Mouse (Mus musculus) layer of hippocampus, adult 9-11 months (tissue): Measurements from ENCODE around the gene Tnfrsf25.

Source experiments
- DNase-seq: peaks from one replicate; pipeline ENCODE4 v3.0.0; 2022

Tnfrsf25 gene

DNA sequence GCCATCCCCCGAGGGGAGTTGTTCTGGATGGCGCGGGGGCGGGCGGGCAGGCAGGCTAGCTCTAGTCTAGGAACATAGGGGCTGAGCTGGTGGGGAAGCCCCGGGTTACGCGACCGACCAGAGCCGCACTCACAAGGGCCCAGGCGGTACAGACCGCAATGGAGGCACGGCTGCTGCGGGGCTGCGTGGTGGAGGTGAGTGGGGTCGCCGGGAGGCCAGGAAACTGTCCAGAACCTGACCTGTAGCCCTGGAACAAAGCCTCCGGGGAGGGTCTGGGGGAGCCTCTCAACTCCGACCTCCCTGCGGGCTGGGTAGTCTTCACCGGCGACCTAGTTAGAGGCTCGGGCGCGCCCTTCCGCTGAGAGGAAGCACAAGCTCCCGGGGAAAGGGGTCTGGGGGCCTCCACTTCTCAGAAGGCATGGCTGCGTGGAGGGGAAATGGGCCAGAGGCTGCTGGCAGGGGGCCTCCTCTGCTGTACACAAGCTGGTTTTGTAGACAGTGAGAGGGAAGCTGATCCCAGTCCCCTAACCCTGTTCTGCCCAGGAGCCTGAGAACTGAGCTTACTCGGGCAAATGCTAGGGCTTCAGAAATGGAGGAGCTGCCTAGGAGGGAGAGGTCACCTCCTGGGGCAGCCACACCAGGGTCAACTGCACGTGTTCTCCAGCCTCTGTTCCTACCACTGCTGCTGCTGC is at the start of gene Tnfrsf25:
Gene Tnfrsf25, plus strand, starts transcription at position 14 of the 692 bp plus-strand sequence.
- no peak for DNase-seq

DNA sequence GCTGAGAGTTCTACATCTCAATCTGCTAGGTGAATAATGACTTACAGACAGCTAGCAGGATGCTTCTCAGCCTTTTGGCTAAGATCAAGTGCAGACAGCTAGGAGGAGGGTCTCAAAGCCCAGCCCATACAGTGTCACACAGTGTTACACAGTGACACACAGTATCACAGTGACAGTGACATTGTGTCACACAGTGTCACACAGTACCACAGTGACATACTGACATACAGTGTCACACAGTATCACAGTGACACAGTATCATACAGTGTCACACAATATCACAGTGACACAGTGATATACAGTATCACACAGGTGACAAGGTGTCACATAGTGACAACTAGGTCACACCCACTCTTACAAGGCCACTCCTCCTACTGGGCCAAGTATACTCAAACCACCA is 48.5 kb upstream of the Tnfrsf25 start:
- DNase-seq, result no peak

DNA sequence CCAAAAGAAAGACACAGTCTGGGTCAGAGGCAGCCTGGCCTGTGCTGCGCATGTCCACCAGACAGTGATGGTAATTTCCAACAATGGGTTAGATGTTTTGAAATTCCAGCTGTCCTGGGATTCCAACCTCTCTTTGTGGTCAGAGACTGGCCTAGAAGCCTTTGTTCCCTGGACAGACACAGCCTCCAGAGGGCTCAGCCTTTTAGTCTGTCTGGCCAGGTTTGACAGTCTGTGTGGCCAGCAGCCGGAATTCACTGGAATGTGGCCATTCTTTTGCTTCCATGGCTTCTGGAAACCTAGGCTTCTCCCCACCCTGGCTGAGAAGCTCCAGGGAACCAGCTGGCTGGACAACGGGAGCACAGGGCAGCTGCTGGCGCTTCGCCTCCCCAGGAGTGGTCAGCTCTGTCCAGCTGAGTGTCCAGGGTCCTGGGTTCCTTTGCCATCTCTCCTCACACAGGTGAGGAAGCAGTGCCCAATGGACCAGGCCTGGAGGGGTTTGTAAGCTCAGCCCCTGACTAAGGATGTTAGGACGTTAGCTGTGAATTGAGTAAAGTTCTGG is 47.5 kb upstream of the Tnfrsf25 start:
- DNase-seq, result no peak

DNA sequence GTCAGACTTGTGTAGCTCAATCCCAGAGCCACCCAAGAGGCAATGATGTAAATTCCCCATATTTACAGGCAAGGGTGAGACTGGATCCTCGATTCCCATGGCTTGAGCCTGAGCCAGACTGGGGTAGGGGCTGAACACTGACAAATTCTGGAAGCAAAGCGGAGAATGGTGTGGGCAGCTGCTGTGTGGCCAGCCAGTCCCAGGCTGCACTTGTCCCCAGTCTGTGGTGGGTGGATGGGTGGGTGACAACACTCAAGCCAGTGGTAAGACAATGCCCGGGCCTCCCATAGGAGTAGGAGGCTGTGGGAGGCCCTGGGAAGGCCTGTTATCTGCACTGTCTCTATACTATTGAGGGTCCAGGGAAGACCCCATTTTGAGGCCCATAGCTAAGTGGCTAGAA is 46.5 kb upstream of the Tnfrsf25 start:
- no peak for DNase-seq

DNA sequence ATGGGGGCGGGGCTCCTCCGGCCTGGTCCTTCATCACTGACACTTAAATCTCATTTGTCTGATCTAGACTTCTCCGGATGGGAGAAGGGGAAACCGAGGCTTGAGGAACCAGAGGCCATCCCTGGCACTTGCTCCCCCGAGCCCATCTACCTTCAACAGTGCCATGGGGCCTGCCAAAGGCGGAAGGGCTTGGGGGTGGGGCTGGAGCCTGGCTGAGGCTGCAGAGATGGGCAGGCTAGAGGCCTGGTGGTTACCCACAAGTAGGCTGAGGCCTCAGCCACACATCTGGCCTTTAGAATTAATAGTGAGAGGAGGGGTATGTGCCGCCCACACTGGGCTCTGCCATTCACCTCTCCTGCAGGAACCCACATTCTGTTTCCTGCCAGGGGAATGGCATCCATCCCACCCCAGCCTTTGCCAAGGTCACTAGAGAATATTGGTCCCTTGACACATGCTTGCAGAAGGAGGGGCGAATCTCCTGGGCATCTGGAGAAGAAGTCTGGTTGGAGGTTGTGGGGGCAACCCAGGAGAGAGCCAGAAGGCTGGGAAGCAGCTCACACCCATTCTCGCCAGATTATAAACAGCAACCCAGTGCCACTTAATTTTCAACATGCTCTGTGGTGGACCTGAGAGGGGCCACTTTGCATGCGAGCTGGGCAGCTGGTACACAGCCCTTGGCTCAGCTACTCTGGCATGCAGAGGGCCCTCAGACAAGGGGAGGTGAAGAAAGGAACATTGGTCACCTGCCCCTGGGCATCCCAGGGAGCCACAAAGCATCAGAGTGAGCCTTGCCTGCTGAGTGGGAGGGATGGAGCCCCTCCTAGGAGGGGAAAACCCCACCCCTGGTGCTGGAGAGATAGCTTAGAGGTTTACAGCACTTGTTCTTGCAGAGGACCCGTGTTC is 45.0 kb upstream of the Tnfrsf25 start:
- no peak for DNase-seq

DNA sequence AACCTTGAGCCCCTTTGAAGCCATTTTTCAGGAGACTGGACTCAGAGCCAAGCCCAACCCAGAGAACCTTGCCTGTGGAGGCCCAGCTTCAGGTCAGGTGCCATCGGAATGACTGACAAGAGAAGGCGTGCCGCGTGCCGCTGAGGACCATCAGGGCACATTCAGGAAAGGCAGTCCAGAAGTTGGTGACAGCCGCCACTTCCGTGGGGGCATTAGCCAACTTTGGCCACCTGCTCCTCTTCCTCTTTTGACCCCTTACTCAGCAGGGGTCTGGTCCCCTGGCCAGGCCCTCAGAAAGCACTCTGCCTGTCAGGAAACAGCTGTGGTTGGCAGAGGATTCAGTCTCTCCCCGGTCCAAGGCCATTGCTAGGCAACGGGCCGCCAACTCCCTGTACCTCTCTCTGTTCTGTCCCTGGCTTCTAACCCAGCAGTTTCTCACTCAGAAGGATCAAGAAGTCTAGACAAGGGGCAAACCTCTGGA is 43.6 kb upstream of the Tnfrsf25 start, which contains the start of gene Plekhg5:
Gene Plekhg5, plus strand, starts transcription at position 378 of the 481 bp plus-strand sequence.
- DNase-seq, result peak; percentile 42

DNA sequence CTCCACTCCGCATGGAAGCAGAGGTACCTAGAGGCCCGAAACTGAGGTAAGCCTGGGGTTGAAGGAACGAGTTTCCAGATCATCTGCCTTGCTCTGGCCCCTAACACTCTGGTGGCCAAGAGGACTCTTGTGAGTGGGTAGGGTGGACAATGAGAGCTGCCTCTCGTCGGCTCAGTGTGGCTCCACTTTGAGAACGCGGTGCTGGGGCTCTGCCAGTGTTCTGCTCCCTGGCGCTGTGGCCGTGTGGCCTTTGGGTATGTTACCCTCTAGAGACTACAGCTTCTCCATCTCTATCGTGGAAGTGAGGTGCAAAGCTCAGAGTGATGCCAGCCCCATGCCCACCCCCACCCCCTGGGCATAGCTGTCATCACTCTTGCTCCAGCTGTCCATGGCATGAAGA is 43.1 kb upstream of the Tnfrsf25 start:
- no peak for DNase-seq

DNA sequence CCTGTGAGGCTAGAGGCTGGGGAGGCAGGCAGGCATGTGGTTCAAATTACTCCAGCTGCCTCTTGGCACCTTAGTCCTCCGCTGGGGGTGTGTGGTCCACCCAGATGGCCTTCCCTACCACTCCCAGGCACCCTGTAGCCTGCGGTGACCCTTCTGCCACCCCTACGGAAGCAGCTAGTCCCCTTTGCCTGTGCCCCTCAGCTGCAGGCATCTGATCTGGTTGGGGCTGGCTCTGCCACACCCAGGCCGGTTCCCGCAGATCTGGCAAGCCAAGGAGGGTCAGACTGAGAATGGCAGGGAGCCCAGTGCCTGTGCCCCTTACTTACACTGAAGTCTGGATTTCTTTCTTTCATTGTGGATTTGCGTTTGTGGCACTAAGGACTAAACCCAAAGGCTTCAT is 42.0 kb upstream of the Tnfrsf25 start:
- no peak for DNase-seq

DNA sequence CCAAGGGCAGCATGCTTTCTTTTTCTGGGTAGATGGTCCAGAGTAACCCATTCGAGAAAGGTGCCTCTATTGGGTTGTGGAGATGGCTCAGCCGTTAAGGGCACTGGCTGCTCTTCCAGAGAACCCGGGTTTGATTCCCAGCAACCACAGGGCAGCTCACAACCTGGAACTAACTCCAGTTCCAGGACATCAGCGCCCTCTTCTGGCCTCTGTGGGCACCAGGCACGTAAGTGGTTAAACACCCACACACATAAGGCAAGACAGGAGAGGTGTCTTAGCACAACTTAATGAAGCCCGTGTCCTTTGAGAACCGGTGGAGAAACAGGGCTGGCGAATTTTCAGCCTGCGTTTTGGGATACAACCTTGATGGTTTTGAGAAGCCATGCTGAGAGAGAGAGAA is 41.2 kb upstream of the Tnfrsf25 start:
- no peak for DNase-seq

DNA sequence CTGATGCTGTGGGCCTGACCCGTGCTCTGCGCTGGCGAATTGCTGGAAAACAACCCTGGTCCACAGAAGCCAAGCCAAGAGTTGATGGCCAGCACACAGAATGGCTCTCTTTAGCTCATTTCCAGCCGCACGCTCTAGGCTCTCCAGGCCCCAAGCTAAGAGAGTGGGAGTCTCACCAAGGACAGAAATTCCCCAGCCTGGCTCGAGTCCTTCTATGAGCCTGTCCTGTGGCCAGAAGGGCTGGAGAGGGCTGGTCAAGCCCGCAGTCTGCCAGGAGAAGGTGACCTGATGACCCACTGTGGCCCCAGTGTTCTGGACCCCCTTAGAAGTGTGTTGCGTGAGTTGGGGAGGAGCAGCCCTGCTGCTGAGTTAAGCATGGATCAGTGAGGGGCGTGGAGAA is 38.5 kb upstream of the Tnfrsf25 start:
- DNase-seq, result no peak

DNA sequence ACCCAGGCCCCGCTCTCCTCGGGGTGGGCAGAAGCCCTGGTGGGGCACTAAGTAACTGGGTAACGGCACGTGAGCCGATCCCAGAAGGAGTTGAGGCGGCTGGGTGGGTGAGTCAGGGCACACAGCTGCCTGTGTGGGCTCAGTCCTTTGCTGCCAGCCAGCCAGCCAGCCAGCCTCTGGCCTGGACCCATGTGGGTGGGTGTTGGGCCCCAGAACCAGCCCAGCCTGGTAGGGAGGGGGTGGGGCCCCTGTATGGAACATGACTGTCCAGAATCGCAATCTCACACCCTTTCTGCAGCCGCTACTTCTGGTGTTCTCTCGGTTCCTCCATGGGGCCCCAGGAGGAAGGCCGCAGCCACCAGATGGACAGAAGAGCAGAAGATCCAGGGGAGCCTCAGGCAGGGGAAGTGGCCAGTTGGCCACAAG is 37.6 kb upstream of the Tnfrsf25 start:
- DNase-seq, result no peak

DNA sequence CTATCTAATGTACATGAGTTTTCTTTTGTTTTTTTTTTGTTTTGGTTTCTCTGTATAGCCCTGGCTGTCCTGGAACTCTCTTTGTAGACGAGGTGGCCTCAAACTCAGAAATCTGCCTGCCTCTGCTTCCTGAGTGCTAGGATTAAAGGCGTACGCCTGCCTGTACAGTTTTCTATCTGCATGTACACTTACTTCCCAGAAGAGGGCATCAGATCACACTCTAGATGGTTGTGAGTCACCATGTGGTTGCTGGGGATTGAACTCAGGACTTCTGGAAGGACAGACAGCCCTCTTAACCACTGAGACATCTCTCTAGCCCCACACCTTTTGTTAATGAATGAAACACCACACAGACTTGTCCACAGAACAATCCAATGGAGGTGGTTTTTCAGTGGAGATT is 36.5 kb upstream of the Tnfrsf25 start:
- DNase-seq, result no peak

DNA sequence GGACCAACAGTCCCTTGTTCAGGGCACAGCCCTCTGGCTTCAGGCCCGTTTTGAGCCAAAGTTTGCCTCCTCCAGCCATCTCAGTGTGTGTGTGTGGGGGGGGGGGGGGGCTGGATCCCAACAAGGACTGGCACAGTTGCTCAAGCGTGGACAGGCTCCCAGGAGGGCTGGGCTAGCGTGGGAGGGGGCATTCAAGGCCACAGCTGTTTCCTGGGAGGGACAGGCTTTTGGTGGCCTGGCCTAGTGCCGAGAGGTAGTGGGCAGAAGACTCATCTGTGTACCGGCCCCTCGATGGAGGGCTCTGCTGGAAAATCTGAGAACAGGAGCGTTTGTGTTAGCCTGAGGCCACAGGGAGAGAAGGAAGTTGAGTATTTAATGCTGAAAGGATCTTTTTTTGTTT is 35.8 kb upstream of the Tnfrsf25 start:
- no peak for DNase-seq

DNA sequence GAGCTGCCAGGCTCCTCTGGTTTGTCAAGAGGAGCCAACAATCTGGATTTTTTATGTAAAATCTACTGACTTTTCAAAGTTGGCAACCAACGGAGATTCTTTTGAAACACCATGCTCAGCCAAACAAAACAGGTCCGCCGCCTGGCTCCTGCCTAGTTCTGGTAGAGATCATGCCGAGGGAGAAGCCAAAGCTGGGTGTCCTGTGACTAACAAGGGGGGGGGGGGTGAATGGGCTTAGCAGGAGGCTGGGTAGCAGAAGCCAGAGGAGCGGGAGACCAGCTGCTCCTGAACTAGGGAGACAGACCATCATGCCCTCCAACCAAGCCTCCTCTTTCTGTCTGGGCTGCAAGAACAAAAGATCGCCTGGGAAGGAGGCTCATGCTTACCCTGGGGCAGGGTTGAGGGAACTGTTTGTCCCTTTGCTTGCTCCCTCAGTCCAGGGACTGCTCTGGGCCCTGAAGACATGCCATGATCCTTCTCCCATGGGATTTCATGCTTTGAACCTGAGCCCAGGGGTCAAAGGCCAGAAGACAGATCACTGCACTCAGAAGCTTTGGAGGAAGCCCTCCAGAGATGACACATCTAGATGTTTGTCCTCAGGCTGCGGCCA is 32.0 kb upstream of the Tnfrsf25 start:
- DNase-seq, result no peak

DNA sequence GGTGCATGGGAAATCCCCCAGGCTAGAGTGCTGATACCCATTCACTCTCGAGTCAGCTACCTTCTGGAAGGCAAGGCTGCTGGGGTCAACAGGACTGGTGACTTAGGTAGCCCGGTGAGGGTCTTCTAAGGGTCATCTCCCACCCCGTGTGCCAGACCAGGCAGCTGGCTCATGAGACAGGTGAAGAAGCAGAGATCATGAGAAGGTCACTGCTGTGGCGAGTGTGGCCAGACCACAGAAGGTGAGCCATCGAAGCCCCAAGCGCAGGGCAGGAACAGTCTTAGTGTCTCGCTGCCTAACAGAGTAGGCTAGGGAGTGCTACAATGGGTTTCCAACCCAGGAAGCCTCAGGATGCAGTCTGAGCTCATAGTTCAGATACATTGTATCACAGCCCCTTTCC is 31.1 kb upstream of the Tnfrsf25 start:
- DNase-seq, result no peak

DNA sequence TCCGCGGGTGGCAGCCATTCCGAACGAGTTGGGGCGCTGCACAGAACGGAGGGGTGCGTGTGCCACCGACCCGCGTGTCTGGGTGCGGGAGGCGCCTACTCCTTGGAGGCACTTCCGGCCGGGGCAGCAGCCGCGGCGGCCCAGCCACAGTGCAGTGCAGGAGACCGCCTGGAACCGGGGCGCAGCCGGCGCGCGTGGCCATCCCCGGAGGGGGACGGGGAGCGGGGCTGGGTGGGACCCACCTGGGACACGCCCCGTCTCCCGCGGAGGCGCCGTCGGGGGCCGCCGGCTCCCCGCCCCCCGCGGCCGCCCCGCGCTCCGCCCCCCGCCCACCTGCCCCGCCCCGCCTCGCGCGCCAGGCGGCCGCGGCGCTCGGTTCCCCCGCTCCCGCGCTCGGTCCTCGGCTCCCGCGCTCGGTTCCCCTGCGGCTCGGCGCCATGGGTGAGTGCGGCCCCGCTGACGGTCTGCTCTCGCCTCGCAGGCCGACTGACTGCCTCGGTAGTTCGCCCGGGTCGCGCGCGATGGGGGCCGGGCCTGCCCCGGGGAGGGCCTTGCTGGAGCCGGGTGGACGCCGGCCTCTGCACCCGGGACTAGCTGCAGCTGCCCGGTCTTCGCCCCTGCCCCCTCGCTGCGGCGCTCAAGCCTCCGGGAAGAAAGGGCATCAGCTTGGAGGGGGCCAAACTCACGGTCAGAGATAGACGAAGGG is 29.1 kb upstream of the Tnfrsf25 start:
- no peak for DNase-seq

DNA sequence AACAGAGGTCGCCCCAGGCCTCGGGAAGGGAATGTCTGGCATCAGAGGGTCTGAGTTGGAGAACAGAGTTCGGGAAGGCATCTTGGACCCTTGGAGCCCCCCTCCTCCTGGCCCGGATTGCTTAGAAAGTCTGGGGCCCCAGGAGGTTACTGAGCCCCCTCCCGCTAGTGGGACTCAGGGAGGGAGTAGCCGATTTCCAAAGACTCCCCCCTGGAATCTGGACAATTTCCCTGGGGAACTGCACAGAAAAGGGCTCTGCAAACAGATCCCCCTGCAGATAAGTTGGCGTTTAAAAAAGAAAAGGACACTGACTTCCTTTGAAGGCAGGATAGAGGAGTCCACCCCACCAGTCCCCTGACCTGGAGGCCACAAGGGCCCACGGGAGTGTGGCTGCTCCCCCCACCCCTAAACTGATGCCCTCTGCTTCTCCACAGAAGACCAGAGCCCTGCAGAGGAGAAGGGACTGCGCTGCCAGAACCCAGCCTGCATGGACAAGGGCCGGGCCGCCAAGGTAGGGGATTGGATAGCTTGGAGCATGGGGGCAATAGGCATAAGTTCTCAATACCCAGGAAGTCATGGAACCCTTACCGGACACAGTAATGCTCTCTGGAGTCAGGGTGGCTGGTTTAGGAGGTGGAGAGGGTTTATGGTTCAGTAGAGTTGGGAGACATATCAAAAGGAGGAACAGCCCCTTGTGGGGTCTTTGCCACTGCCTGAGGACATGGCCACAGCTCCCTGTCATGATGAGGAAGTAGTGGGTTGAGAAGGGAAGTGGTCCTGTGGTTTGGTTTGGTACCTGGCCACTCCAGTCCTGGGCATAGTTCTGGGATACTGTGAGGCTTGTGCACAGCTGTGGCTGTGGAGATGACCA is 28.3 kb upstream of the Tnfrsf25 start:
- no peak for DNase-seq

DNA sequence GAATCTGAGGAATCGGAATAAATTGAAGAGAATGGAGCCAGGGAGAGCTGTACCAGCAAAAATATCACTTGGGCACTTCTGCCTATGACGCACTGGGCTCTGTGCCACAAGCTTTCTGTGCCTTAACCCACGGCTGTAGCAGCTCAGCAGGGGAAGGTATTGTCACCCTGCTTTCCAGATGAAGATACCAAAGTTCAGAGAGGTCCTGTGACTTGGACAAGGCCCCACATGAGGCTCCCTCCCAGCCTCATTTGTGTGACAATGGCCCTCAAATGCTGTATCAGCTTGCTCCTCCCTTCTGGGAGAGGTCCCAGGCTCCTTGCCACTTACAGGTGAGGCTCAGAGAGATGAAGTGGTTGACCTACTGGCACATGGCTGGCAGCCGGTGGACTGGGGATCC is 27.6 kb upstream of the Tnfrsf25 start:
- no peak for DNase-seq

DNA sequence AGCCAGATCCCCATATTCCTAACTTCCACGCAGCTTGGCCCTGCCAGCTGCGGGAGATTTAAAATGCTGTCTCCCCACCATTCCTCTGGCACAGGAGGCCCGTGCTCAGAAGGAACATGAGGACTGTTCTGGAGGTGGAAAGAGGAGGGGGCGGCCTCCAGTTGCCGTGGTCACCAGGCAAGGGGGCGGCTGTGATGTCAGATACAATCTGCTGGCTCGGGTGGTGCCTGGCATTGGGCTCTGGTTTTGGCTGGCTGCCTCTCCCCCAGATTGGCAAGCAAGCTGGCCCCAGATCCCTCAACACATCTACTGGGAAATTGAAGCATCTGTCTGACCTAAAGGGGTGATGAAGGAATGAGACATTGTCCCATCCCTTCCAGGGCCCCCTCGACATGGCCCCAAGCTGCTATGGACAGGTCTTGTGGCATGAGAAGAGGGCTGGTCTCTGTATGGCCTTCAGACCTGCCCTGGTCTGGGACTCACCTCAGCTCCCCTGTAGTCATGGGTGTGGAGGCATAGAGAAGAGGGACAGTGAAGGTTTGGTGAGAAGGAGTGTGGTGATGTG is 27.1 kb upstream of the Tnfrsf25 start:
- peak; percentile 94 for DNase-seq

DNA sequence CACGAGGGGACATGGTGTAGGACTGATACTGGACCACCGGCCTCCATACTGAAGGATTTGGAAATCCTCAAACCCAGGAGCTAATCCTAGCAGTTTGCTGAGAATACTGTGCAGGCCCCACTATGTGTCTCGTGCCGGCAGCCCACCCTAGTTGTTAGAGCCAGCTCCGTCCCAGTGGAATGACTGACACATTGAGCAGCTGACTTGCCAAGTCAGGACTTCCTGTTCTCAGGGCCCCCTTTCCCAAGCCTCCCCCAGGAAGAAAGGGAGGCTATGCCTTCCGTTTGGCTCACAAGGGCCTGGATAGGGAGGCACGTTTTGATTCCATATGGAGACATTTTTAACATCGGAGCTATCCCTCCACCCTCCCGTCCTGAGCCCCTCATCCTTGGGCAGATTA is 25.5 kb upstream of the Tnfrsf25 start:
- no peak for DNase-seq

DNA sequence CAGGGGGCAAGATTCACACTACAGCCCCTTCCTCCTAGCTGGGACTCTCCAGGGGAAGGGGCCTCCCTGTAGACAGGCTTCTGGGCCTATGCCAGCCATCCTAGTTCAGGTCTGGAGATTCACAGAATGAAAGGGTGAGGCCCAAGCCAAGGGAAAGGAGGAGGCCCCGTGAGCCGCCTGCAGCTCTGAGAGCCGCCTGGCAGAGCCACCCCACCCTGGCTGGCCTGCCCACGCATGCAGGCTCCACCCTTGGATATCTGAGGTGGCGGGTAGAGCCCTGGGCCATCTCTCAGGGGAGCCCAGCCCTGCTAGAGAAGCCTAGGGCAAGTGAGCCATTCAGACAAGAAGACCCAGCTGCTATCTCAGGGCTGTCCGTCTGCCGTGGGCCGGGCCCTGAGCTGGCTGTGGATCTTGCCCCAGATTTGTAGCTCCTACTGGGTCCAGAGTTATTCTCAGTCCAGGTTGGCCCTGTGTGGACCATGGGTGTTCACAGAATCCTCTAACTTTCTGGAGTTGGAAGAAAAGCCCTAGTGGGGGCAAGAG is 22.9 kb upstream of the Tnfrsf25 start:
- DNase-seq, result no peak
